Mouse (Mus musculus): ENCODE measurements around the gene Rpap1. TPM values are rescaled to one million over a fixed set of nuclear protein-coding genes. Genes with fewer than 3 reads are reported as not detected.

The Rpap1 gene
- polyA plus RNA-seq, 1 experiment: 13.8 TPM

- Histone ChIP-seq H3K27me3 (replicated peaks; ENCODE audit: control insufficient read depth, insufficient read depth, low read length) (no peaks in the 10 kb centered on the region), H3K4me1 (ENCODE audit: control insufficient read depth, insufficient read depth, low read length) (peaks cover 5% of the 10 kb centered on the region; the same call in 1 of the 2 replicates), H3K27ac (ENCODE audit: insufficient read depth, low read depth, low read length) (no peak overlapping the region), H3K4me3 (ENCODE audit: insufficient read depth, low read depth, low read length) (no peak overlapping the region), H3K36me3 (ENCODE audit: control insufficient read depth, insufficient read depth, low read length) (no peaks in the 10 kb centered on the region)
- no peak for TF ChIP-seq CTCF (conservative IDR thresholded peaks at IDR 0.05; ENCODE audit: insufficient read depth, insufficient read length, low read depth, low read length)
- no peak for TF ChIP-seq POLR2A (IDR thresholded peaks at IDR 0.05; ENCODE audit: low read depth, low read length)
- 77% methylated on average over 5 of the region's 5 CpGs for WGBS
- DNase-seq: no peak
Observed at GRCm38 (mm10) chr2:119804275-119804628, 16.9 kb upstream of the Rpap1 start.

GRCm38 (mm10) chr2:119803618-119804274 is 16.4 kb upstream of the Rpap1 start:
- no peaks in the 10 kb centered on the region for H3K27me3 ChIP-seq (replicated peaks; ENCODE audit: control insufficient read depth, insufficient read depth, low read length)
- DNase-seq: no peak
- peaks cover 5% of the 10 kb centered on the region; the same call in 1 of the 2 replicates for H3K4me1 ChIP-seq (ENCODE audit: control insufficient read depth, insufficient read depth, low read length)
- H3K4me3 ChIP-seq (ENCODE audit: insufficient read depth, low read depth, low read length): no peak overlapping the region
- no peak for TF ChIP-seq CTCF (conservative IDR thresholded peaks at IDR 0.05; ENCODE audit: insufficient read depth, insufficient read length, low read depth, low read length)
- no peak for TF ChIP-seq POLR2A (IDR thresholded peaks at IDR 0.05; ENCODE audit: low read depth, low read length)
- 62% methylated on average over 6 of the region's 6 CpGs for WGBS
- no peak overlapping the region for H3K27ac ChIP-seq (ENCODE audit: insufficient read depth, low read depth, low read length)
- H3K36me3 ChIP-seq (ENCODE audit: control insufficient read depth, insufficient read depth, low read length): no peaks in the 10 kb centered on the region

GRCm38 (mm10) chr2:119802767-119803617 is 15.7 kb upstream of the Rpap1 start:
- DNase-seq: no peak
- no peak for TF ChIP-seq POLR2A (IDR thresholded peaks at IDR 0.05; ENCODE audit: low read depth, low read length)
- TF ChIP-seq CTCF (conservative IDR thresholded peaks at IDR 0.05; ENCODE audit: insufficient read depth, insufficient read length, low read depth, low read length): no peak
- H3K4me3 ChIP-seq (ENCODE audit: insufficient read depth, low read depth, low read length): no peak overlapping the region
- no peaks in the 10 kb centered on the region for H3K27me3 ChIP-seq (replicated peaks; ENCODE audit: control insufficient read depth, insufficient read depth, low read length)
- H3K27ac ChIP-seq (ENCODE audit: insufficient read depth, low read depth, low read length): no peak overlapping the region
- 78% methylated on average over 10 of the region's 10 CpGs for WGBS
- no peaks in the 10 kb centered on the region for H3K36me3 ChIP-seq (ENCODE audit: control insufficient read depth, insufficient read depth, low read length)
- H3K4me1 ChIP-seq (ENCODE audit: control insufficient read depth, insufficient read depth, low read length): peaks cover 5% of the 10 kb centered on the region; the same call in 1 of the 2 replicates

- Histone ChIP-seq H3K4me3 (ENCODE audit: insufficient read depth, low read depth, low read length) (no peak overlapping the region), H3K27ac (ENCODE audit: insufficient read depth, low read depth, low read length) (no peak overlapping the region), H3K4me1 (ENCODE audit: control insufficient read depth, insufficient read depth, low read length) (peaks cover 5% of the 10 kb centered on the region; the same call in 1 of the 2 replicates), H3K27me3 (replicated peaks; ENCODE audit: control insufficient read depth, insufficient read depth, low read length) (no peaks in the 10 kb centered on the region), H3K36me3 (ENCODE audit: control insufficient read depth, insufficient read depth, low read length) (no peaks in the 10 kb centered on the region)
- DNase-seq: no peak
- no peak for TF ChIP-seq CTCF (conservative IDR thresholded peaks at IDR 0.05; ENCODE audit: insufficient read depth, insufficient read length, low read depth, low read length)
- no peak for TF ChIP-seq POLR2A (IDR thresholded peaks at IDR 0.05; ENCODE audit: low read depth, low read length)
- WGBS: 77% methylated on average over 15 of the region's 15 CpGs
Observed at GRCm38 (mm10) chr2:119800876-119801846, 13.8 kb upstream of the Rpap1 start.

- Histone ChIP-seq H3K36me3 (ENCODE audit: control insufficient read depth, insufficient read depth, low read length) (no peaks in the 10 kb centered on the region), H3K4me3 (ENCODE audit: insufficient read depth, low read depth, low read length) (peak overlapping the region; percentile 58), H3K4me1 (ENCODE audit: control insufficient read depth, insufficient read depth, low read length) (peaks cover 5% of the 10 kb centered on the region; the same call in 1 of the 2 replicates), H3K27me3 (replicated peaks; ENCODE audit: control insufficient read depth, insufficient read depth, low read length) (no peaks in the 10 kb centered on the region), H3K27ac (ENCODE audit: insufficient read depth, low read depth, low read length) (no peak overlapping the region)
- 2% methylated on average over 24 of the region's 27 CpGs for WGBS
- DNase-seq: peak; percentile 13
- TF ChIP-seq CTCF (conservative IDR thresholded peaks at IDR 0.05; ENCODE audit: insufficient read depth, insufficient read length, low read depth, low read length) (no peak), POLR2A (IDR thresholded peaks at IDR 0.05; ENCODE audit: low read depth, low read length) (no peak)
Observed at GRCm38 (mm10) chr2:119799961-119800550, 12.7 kb upstream of the Rpap1 start.

GRCm38 (mm10) chr2:119799181-119799960 is 12.0 kb upstream of the Rpap1 start:
- Histone ChIP-seq H3K4me1 (ENCODE audit: control insufficient read depth, insufficient read depth, low read length) (peaks cover 5% of the 10 kb centered on the region; the same call in 1 of the 2 replicates), H3K27me3 (replicated peaks; ENCODE audit: control insufficient read depth, insufficient read depth, low read length) (no peaks in the 10 kb centered on the region; the same call in none of the 2 replicates), H3K4me3 (ENCODE audit: insufficient read depth, low read depth, low read length) (peak overlapping the region; percentile 58), H3K27ac (ENCODE audit: insufficient read depth, low read depth, low read length) (no peak overlapping the region), H3K36me3 (ENCODE audit: control insufficient read depth, insufficient read depth, low read length) (no peaks in the 10 kb centered on the region)
- DNase-seq: peak; percentile 25
- under 1% methylated on average over 75 of the region's 89 CpGs for WGBS
- TF ChIP-seq CTCF (conservative IDR thresholded peaks at IDR 0.05; ENCODE audit: insufficient read depth, insufficient read length, low read depth, low read length) (no peak), POLR2A (IDR thresholded peaks at IDR 0.05; ENCODE audit: low read depth, low read length) (no peak)

Data from kidney, adult 2 months (tissue).